Mouse (Mus musculus): ENCODE results near the gene Abcc6.
"Not testable (repeated sequence)": the region's sequence is repeated elsewhere in the genome, so short reads cannot be mapped to it uniquely, and the experiment has no call there.

The Abcc6 gene

DNA sequence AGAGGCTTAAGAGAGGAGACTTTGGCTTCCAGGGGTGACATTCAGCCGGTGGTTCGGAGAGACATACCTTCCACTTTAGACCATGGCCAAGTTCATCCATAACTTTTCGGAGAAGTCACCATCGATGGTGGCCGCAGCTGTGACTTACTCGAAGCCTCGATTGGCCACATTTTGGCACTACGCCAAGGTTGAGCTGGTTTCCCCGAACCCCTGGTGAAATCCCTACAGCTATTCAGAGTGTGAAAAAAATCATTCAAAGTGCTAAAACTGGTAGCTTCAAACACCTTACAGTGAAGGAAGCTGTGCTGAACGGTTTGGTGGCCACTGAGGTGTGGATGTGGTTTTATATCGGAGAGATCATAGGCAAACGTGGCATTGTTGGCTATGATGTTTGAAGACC lies 96.3 kb downstream of the Abcc6 start:
- DNase-seq (ENCODE audit: low spot score), result not testable (repeated sequence)

DNA sequence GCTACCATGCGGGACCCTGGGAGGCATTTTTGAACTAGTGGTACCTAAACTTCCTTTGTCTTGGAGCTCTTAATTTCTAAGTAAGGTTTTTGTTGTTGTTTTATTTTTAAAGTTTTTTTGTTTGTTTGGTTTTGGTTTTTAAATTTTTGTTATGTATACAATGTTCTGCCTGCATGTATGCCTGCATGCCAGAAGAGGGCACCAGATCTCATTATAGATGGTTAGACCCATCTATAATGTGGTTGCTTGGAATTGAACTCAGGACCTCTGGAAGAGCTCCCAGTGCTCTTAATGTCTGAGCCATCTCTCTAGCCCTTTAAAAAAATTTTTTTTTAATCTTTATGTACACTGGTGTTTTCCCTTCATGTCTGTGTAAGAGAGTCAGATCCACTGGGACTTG lies 100.4 kb downstream of the Abcc6 start:
- no peak for DNase-seq (ENCODE audit: low spot score)

DNA sequence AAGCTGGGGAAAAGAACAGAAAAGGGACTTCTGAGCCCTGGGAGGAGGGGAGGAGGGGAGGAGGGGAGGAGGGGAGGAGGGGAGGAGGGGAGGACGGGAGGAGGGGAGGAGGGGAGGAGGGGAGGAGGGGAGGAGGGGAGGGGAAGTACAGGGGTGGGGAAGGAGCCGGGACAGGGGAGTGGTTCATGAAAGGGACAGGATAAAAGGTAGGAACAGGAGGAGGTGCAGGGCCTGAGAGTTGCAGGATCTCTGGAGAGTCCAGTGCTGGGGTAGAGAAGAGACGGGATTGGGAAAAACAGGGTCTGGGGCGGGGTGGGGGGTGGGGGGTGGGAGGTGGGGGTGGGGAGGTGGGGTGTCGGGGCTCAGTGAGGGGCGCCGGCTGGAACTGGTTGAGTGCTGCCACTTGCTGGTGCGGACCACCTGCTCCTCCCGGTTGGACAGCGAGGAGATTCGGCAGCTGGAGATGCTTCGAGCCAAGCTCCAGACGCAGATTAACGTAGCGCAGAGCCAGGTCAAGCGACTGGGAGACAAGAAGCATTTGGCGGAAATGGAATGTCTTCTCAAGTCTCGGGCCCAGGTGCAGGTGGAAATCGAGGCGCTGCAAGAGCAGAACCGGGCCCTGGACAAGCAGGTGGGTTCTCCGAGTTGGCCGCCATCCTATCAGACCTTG lies 101.3 kb downstream of the Abcc6 start:
- no peak for DNase-seq (ENCODE audit: low spot score)

DNA sequence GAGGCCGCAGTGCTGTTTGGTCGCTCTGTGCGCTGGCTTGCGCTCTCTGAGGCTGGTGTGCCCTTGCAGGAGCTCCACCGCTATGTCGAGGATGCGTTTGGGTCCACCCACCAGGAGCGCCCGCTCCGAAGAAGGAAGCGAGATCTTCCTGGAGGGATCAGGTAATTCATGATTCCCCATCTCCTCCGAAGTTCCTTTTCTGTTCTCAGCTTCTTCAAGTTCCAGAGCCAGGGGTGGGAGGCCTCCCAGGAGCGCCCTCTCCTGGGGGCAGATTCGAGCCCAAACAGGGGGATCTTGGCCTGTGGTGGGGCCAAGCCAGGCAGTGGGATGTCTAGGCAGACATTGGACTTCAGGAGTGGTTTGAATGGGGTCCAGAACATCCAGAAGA lies 105.7 kb downstream of the Abcc6 start:
- DNase-seq (ENCODE audit: low spot score), result no peak

DNA sequence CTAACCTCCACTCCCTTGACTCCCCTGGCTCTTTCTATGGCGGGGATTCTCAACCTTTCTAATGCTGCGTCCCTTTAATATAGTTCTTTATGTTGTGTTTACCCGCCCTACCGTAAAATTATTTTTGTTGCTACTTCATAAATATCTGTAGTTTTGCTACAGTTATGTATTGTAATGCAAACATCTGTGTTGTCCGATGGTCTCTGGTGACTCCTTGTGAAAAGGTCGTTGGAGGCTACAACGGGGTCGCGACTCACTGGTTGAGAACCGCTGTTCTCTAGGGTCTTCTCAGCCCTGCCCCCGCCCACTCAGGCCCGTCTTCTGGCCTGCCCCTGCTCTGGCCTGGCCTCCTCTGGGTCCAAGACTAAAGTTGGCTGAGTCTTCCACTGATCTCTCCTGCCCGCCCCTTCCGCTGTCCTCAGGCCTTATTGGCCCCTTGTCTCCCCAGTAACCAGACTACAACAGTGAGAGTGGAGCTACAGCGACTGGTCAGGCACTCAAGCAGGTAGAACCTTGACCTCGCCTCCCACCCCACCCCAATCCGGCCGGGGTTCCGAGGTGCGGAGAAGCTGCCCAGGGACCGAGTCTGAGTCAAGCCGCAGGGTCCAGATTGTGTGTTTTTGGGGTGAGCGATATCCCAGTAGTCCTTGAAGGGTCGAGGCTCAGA lies 106.2 kb downstream of the Abcc6 start, which contains the start of gene Ccdc114:
Ccdc114 (plus strand) TSS at position 311 of the 667 bp plus-strand sequence.
- no peak for DNase-seq (ENCODE audit: low spot score)

DNA sequence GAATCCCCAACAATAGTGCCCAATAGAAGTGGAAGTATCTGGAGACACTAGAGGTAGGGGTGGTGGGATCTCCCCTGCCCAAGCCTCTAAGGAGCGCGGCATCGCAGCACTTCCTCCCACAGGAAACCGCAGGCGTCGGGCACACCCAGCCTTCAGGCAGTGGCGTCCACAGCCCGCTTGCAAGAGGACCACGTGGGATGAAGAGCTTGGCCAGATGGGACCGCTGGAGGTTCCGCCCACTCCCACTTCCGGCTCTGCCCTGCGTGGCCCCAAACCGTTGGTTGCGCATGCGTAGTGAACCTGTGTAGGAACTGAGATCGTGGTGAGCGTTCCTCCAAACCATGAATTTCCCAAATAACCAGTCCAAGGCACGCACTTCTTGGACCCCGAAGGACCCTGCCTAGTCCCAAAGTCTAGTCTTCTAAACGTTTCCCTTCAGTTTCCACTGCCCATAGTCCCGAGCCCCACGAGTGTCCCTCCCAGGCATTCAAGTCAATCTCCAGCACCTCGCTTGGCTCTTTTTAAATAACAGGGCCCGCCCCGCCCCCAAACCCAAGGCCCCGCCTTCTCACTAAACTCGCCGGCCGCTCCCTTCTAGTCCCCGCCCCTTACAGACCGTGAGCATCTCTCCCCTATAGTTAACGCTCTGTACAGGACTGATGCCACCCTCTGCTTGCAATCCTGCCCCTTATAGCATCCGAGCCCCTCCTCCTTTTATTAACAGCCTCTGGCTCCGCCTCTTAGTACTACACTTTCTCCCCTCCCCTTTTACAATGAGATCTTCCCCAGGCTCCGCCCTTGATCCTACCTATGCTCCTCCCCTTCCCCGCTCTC lies 107.0 kb downstream of the Abcc6 start:
- peak; percentile 92 for DNase-seq (ENCODE audit: low spot score)

DNA sequence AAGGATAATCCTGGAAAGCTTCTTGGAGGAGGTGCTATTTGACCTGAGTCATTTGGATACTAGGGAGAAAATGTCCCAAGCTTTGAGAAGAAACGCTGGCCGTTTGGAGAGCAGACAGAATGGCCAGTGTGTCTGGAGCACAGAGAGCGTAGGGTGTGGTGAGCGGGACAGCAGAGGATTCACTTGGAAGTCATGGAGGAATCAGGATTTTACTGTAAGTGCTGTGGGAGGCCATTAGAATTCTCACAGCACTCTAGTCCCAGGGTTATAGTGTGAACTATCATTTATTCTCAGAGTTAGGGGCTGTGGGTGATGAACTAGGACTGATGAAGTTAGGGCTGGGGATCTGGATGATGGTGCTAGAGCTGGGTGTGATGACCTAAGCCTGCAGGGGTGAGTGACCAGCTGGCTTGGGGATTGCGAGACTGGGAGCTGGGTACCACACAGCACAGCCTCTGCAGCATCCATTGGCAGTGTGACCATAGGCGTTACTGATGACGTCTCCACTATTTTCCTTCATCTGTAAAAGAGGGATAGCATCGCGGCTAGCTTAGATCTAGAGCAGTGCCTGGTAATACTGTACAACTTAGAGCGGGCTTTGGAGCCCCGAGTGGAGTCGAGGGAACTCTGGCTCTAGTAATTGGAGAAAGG lies 108.0 kb downstream of the Abcc6 start:
- DNase-seq (ENCODE audit: low spot score), result no peak

DNA sequence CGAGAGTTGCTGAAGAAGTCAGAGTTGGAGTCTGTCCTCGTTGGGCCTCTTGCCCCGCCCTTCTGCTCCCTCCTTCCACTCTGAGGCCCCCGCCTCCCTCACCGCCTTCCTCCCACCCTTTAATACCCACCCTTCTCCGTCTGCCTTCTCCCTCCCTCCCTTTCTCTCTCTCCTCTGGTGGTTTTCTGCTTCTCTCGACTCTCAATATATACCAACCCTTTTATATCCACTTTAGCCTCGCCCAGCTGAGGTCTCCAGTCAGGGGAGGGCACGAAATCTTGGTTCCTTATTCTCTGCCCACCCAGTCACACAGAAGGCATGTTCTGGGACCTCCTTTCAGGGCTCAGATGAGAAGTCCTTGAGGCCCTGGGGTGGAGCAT lies 108.9 kb downstream of the Abcc6 start, which contains the start of gene Emp3:
Emp3 (minus strand) TSS at position 163 of the 380 bp plus-strand sequence.
- no peak for DNase-seq (ENCODE audit: low spot score)

DNA sequence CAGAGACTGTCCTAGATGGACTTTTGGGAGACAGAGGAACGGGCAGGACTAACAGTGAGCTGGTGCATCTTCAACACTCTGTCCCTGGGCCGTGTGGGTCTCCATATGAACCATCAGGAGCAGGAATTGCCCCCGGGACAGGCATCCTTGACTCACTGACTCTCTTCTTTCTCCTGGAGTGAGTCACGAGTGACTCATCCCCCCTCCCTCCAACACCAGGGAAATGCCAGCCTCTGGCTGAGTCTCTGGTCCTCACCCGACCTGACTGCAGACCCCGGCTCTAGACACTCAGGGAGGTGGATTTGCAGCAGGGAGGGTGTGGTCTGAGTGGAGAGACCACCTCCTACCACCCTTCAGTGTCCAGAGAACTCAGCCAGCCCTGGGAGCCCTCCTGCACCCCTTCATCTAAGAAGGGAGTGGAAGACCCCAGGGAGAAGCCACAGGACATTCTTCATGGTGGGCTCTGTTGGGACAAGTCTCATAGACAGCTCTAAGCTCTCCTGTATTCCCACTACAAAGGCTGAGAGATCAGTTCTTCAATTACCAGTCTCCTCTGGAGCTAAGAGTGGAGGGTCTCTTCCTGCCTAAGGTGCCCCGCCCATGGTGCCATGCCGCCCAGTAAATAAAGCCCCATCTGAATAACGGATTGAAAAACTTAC lies 109.4 kb downstream of the Abcc6 start:
- no peak for DNase-seq (ENCODE audit: low spot score)

DNA sequence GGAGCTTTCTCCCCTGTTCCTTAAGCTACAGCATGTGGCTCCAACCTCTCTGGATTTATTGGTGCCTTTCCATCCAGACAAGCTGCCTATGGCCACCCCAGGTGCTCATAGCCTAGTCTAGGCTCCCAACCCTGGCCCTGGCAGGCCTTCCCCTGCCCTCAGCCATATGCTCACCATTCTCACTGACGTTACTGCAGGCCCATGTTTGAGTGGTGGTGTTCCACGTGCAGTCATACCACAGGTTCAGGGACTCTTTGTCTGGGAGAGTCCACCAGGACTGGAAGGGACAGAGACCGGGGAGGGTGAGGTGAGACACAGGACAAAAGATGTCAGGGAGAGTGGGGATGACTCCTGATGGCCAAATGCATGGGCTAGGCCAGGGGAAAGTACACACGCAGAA lies 110.3 kb downstream of the Abcc6 start:
- no peak for DNase-seq (ENCODE audit: low spot score)

DNA sequence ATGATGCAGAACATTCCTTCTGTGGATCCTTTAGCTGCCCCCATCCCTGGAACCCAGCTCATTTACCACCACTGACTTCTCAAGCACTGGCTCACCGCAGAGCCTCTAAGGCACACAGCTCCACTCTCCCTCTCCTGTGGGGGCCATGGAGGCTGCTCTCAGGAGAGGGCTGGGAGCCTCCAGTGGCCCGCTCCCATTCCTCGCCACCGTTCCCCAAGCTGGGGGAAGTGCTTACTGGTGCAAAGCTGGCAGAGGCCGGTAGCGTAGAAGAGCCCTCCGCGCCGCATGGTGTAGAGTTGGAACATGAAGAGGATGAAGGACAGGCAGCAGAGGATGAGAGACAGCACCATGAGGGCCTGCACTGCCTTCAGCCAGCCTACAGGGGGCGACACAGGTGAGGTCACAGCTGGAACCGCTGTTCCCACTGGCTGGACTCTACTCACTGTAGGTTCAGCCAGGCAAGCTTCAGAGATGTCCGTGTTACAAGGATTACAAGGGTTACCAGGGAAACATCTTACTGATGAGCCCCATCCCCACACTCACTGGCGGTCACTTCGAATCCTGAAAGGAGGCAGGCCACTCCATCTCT lies 110.9 kb downstream of the Abcc6 start:
- DNase-seq (ENCODE audit: low spot score), result no peak

DNA sequence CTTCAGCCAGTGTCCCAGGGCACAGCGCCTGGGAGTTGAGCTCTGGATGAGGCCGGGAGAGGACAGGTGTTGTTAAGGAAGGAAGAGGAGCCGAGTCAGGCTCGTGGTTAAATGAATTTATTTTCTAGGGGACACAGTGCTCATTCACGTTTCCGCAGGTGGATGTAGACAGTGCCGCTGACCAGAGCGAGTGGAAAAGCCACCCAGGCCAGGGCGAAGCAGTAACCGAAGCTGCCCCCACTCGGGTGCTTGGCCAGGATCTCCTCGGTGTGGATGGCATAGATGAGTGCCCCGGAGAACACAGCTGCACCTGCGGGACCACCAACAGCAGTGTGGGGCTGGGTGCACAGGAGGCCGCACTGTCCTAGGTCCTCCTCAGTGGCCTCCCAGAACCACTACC lies 112.2 kb downstream of the Abcc6 start:
- DNase-seq (ENCODE audit: low spot score), result no peak
